Mouse (Mus musculus): ENCODE measurements at regions not wholly inside any gene's neighbourhood (a gene's known extent, or its start where the extent isn't known, plus 50 kb on each side); places are given as distances from the start of the nearest gene placed in this dataset.

- in situ Hi-C loops (cut with MboI, MseI) = no loop called here
Measured at GRCm38 (mm10) chr13:5204143-5204542, 595.2 kb upstream of the Akr1e1 start.

GRCm38 (mm10) chr13:5211659-5212058 lies 602.7 kb upstream of the Akr1e1 start:
- in situ Hi-C loops (cut with MboI, MseI) = no loop called here

- in situ Hi-C loops (cut with MboI, MseI) = no loop called here
Measured at GRCm38 (mm10) chr13:5229476-5229875, 620.5 kb upstream of the Akr1e1 start.

- in situ Hi-C loops (cut with MboI, MseI) = no loop called here
Measured at GRCm38 (mm10) chr13:5234232-5234631, 625.3 kb upstream of the Akr1e1 start.

- in situ Hi-C loops (cut with MboI, MseI) = no loop called here
Measured at GRCm38 (mm10) chr13:5235391-5235790, 625.9 kb upstream of the Klf6 start.

- in situ Hi-C loops (cut with MboI, MseI) = no loop called here
Measured at GRCm38 (mm10) chr13:5240541-5240940, 620.7 kb upstream of the Klf6 start.

GRCm38 (mm10) chr13:5242782-5243181 lies 618.5 kb upstream of the Klf6 start:
- in situ Hi-C loops (cut with MboI, MseI) = no loop called here

GRCm38 (mm10) chr13:5248671-5249391 lies 612.5 kb upstream of the Klf6 start:
- in situ Hi-C loops (cut with MboI, MseI) = no loop called here

- in situ Hi-C loops (cut with MboI, MseI) = no loop called here
Measured at GRCm38 (mm10) chr13:5257891-5258660, 603.2 kb upstream of the Klf6 start.

- in situ Hi-C loops (cut with MboI, MseI) = no loop called here
Measured at GRCm38 (mm10) chr13:5259760-5260159, 601.5 kb upstream of the Klf6 start.

- in situ Hi-C loops (cut with MboI, MseI) = no loop called here
Measured at GRCm38 (mm10) chr13:5272506-5273192, 588.6 kb upstream of the Klf6 start.

- in situ Hi-C loops (cut with MboI, MseI) = no loop called here
Measured at GRCm38 (mm10) chr13:5276564-5276963, 584.7 kb upstream of the Klf6 start.

- in situ Hi-C loops (cut with MboI, MseI) = no loop called here
Measured at GRCm38 (mm10) chr13:5289753-5290449, 571.4 kb upstream of the Klf6 start.

GRCm38 (mm10) chr13:5302141-5302540 lies 559.1 kb upstream of the Klf6 start:
- in situ Hi-C loops (cut with MboI, MseI) = no loop called here

- in situ Hi-C loops (cut with MboI, MseI) = no loop called here
Measured at GRCm38 (mm10) chr13:5306688-5307087, 554.6 kb upstream of the Klf6 start.

- in situ Hi-C loops (cut with MboI, MseI) = no loop called here
Measured at GRCm38 (mm10) chr13:5313297-5313696, 548.0 kb upstream of the Klf6 start.

GRCm38 (mm10) chr13:5315011-5315410 lies 546.3 kb upstream of the Klf6 start:
- in situ Hi-C loops (cut with MboI, MseI) = no loop called here

- in situ Hi-C loops (cut with MboI, MseI) = no loop called here
Measured at GRCm38 (mm10) chr13:5317941-5318856, 543.1 kb upstream of the Klf6 start.

- in situ Hi-C loops (cut with MboI, MseI) = no loop called here
Measured at GRCm38 (mm10) chr13:5345712-5346111, 515.6 kb upstream of the Klf6 start.

GRCm38 (mm10) chr13:5347503-5348469 lies 513.5 kb upstream of the Klf6 start:
- in situ Hi-C loops (cut with MboI, MseI) = no loop called here
